Mouse (Mus musculus): ENCODE data around the gene Kat2b. TPM values are rescaled to one million over a fixed set of nuclear protein-coding genes. Genes with fewer than 3 reads are reported as not detected.
"Not testable (repeated sequence)": the region's sequence is repeated elsewhere in the genome, so short reads cannot be mapped to it uniquely, and the experiment has no call there.

The Kat2b gene
- total RNA-seq, 2 experiments from 2014 or later: 91.6 to 95.9 TPM

GRCm38 (mm10) chr17:53595527-53595926, 28.9 kb downstream of the Kat2b start:
- intact Hi-C loops (cut with DNase I): no loop called here
- DNase-seq: no peak

GRCm38 (mm10) chr17:53596314-53596882, 29.7 kb downstream of the Kat2b start:
- intact Hi-C loops (cut with DNase I): no loop called here
- peak; percentile 88 to 90 for DNase-seq

- DNase-seq: no peak
- intact Hi-C loops (cut with DNase I): no loop called here
Observed at GRCm38 (mm10) chr17:53596941-53597790, 30.5 kb downstream of the Kat2b start.

DNA sequence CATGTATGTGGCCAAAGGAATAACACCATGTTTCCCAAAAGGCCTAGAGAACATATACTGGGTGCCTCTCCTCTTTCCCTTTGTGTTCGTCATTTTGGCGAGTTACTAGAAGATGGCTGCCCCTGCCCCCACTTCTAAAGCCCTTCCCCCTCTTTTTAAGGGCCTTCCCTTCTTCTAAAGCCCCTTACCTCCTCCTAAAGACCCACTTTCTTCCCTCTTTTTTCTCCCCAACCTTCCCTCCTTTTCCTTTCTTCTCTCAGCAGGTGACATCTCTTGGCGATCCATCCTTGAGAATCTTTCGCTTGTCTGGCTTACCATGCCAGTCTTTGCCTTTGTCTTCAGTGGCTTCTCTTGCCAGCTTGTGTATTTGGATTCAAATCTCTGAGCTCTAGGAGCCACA, 31.9 kb downstream of the Kat2b start:
- no peak for DNase-seq
- intact Hi-C loops (cut with DNase I): no loop called here

DNA sequence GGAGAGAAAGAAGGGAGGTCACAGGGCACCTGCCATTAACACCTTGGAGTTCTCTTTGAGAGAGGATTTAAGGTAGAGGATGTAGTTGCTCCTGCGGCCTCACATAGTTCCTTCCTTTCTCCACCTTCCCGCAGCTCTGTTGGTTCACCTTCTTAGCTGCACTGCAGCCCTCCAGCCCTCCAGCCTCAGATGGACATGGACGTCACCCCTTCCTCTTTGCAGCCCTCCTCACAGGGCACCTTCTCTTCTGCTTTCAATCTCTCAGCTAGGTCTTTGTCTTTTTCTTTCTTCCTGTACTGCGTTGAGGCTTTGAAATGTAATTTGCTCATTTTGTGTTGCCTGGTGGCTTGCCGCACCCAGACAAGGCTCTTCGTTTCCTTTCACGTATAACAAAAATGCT, 36.6 kb downstream of the Kat2b start:
- DNase-seq; intact Hi-C loops (cut with DNase I): not testable (repeated sequence)

- intact Hi-C loops (cut with DNase I); DNase-seq: not testable (repeated sequence)
Observed at GRCm38 (mm10) chr17:53606082-53606481, 39.4 kb downstream of the Kat2b start.

GRCm38 (mm10) chr17:53608924-53609323, 42.3 kb downstream of the Kat2b start:
- DNase-seq; intact Hi-C loops (cut with DNase I): not testable (repeated sequence)

DNA sequence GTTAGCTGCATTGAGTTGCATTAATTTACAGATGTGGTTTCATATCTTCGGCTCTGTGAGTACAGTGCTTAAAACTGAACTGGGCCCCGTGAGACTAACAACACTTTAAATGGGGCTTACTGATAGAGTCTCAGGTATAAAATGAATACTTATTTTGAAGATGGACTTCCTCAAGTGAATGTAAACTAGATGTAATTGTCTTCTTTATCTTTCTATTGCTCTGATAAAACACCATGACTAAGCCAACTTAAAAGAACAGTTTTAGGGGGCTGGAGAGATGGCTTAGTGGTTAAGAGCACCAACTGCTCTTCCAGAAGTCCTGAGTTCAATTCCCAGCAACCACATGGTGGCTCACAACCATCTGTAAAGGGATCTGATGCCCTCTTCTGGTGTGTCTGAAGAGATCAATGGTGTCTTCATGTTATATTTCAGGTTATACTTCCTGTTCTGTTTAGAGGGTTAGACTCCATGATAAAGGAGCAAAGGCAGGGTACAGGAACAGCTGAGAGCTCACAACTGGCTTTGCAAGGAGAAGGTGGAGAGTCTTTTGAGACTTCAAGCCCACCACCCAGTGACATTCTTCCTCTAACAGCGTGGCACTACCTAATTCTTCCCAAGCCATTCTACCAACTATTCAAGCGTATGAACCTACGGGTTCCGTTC, 50.8 kb downstream of the Kat2b start:
- intact Hi-C loops (cut with DNase I): no loop called here
- DNase-seq: no peak

GRCm38 (mm10) chr17:53618369-53618768, 51.7 kb downstream of the Kat2b start:
- DNase-seq: no peak
- intact Hi-C loops (cut with DNase I): no loop called here

DNA sequence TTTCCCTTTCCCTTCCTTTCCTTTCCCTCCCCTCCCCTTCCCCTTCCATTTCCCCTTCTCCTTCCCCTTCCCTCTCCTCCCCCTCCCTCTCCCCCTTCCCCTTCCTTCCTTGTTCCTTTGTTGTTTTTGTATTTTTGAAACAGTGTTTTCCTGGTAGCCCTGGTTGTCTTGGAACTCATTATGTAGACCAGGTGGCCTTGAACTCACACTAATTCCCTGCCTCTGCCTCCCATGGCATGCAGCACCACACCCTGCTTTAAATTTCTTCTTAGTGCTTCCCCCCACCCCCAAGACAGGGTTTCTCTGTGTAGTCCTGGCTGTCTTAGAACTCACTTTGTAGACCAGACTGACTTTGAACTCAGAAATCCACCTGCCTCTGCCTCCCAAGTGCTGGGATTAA, 52.7 kb downstream of the Kat2b start:
- intact Hi-C loops (cut with DNase I): no loop called here
- DNase-seq: no peak

DNA sequence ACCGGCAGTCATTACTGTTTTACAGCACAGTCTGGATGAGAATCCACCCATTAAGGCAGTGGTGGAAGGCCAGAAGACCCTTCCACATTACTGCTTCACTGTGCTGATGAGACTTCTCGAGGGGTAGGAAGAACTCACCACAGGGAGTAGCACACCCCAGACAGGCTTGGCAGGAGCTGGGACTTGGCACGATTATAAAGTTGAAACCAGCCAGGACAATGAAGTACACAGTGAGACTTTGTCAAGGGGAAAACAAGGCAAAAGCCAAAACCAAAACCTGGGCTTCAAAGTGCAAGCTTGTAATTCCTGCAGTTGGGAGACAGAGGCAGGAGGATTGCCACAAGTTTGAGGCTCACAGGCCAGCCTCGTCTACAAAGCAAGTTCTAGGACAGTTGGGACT, 54.0 kb downstream of the Kat2b start:
- peak; percentile 17 to 20 for DNase-seq
- intact Hi-C loops (cut with DNase I): no loop called here

GRCm38 (mm10) chr17:53622125-53622524, 55.5 kb downstream of the Kat2b start:
- no peak for DNase-seq
- intact Hi-C loops (cut with DNase I): no loop called here

DNA sequence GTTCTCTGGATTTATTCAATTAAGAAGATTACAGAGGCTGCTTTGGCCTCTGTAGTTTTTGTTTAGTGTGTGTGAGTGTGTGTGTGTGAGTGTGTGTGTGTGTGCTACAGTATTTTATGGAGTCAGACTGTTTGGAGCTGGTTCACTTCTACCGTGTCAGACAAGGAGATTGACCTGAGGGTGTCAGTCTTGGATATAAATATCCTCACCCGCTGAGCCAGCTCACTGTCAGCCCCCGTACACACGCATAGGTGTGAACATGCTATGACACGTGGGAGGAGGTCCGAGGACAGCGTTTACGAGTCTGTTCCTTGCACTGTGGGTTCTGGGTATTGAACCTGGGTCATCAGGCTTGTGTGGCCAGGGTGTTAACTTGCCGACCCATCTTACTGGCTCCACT, 57.1 kb downstream of the Kat2b start:
- intact Hi-C loops (cut with DNase I): no loop called here

DNA sequence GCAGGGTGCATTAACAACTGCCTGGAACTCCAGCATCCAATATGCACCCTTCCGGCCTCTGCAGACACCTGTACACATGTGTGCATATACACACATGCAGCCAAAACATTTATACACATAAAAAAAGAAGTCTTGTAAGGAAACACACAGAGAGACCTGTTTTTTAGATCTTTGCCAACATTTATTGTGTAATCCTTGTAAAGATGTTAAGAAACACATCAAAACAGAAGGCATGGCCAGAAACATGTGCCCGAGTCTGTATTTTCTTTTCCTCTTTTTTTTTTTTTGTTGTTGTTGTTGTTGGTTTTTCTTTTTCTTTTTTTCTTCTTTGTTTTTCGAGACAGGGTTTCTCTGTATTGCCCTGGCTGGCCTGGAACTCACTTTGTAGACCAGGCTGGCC, 59.5 kb downstream of the Kat2b start:
- no peak for DNase-seq
- intact Hi-C loops (cut with DNase I): no loop called here

More for the DNA sequence above, 57.1 kb downstream of the Kat2b start:
- no peak for DNase-seq

- intact Hi-C loops (cut with DNase I): no loop called here
- peak in 1 of 2 experiments; percentile 9 for DNase-seq
Observed at GRCm38 (mm10) chr17:53627497-53627896, 60.8 kb downstream of the Kat2b start.

DNA sequence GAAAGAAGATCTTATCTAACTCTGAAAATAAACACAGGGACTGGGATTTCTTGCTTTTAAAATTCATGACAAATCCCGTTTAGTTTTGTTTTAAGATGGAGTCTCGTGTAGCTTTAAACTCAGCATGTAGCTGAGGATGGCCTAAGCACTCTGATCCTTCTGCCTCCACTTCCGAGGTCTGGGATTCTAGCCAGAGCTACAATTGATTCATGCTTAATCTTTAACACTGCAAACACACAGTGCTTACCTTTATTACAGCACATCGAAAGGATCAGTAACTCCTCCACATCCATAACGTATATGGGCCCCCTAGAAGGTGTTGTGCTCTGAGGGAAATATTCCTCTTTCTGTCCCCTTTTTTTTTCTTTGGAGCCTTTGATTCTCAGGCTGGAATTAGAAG, 61.5 kb downstream of the Kat2b start:
- intact Hi-C loops (cut with DNase I): no loop called here
- DNase-seq: no peak

DNA sequence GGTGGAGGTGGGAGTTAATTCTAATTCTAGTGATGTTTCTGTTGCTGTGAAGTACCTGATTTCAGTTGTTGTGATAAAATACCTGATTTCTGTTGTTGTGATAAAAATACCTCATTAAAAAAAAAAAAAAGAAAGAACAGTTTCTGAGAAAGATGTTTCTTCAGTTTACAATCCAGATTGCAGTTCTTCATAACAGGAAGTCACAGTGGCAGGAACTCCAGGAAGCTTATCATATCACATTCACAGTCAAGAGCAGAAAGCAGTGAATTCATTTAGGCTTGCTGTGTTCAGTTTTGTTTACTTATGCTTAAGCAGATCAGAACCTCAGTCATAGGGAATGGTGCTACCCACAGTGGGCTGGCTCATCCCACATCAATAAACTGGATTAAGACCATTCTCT, 64.7 kb downstream of the Kat2b start:
- no peak for DNase-seq
- intact Hi-C loops (cut with DNase I): no loop called here

GRCm38 (mm10) chr17:53643360-53643759, 76.7 kb downstream of the Kat2b start:
- no peak for DNase-seq
- intact Hi-C loops (cut with DNase I): no loop called here

DNA sequence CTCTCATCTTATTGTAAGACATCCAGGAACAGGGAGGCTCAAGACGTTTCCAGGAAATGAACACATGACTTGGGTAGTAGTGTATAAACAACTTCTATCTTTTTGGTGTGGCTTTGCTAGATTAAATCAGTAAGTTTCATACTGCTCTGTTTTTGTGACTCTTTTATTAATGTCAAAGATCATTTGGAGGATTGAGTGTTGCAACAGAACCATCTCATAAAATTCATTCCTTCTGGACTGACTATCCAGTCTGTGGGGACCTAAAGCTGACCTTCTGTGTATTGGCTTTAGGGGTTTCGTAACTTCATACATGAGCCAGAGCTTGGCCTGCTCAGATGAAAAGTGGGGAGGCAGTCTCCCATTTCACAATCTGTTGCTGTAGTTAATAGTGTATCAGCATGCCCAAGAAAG, 83.6 kb downstream of the Kat2b start:
- intact Hi-C loops (cut with DNase I): loop anchor here (10.0 kb wide), 1 partner anchor 85 kb away; the partner anchor contains the start of gene Kat2b
- no peak for DNase-seq

GRCm38 (mm10) chr17:53654596-53654995, 87.9 kb downstream of the Kat2b start:
- intact Hi-C loops (cut with DNase I): loop anchor here (10.0 kb wide), 1 partner anchor 90 kb away; the partner anchor contains the start of gene Kat2b
- DNase-seq: no peak

DNA sequence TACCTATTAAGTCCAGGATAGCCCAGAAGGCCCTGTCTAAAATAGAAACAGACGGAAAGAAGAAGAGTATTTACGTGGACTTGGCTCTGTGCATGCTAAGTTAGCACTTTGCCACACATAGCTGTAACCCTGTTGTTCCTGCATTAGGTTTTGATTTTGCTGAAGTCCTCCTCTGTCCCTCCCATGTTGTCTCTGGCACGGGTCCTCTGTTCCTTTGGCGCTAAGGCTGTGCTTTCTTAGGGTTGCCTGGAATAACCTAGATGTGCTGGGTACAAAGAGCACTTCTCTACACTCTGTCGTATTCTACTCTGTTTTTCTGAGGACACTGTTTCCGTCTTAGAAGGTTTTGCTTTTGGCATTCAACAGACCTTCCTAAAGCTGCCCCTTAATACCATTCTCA, 88.4 kb downstream of the Kat2b start:
- intact Hi-C loops (cut with DNase I): loop anchor here (10.0 kb wide), 1 partner anchor 90 kb away; the partner anchor contains the start of gene Kat2b
- peak in 1 of 2 experiments; percentile 22 for DNase-seq
